ENCODE assay signal across 8 mouse cellular contexts in the genomic region with DNA sequence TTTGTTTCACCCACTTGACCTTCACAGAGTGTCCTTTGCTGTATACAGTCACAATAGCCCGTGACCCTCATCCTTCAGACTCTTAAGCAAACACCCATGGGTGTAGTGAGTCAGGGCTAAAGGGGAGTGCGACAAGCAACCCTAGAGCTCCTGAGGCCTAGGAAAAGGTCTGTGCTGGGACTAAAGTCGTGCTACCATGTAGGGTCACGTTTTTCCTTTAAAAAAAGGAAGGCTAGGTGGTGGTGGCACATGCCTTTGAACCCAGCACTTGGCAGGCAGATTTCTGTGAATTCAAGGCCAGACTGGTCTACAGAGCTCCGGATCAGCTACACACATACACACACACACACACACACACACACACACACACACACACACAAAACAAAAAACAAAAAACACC. TPM values are rescaled to one million over a fixed set of nuclear protein-coding genes. Genes with fewer than 3 reads are reported as not detected.
DNase-seq lines count a peak whose midpoint lies in the region; ATAC-seq and TF ChIP-seq lines count a peak whose summit lies in the region.

No protein-coding gene starts in this region.

- intact Hi-C loops in left cerebral cortex, postnatal 36 days (cut with DNase I): loop anchor here (5.0 kb wide), 1 partner anchor 364 kb away; the partner anchor contains the start of gene Map1s

- TF ChIP-seq CTCF in liver, adult 2 months (IDR thresholded peaks at IDR 0.05; ENCODE audit: low read depth, low read length): no peak

- 0 out of 2 replicates have a peak, but pooled peaks have one; percentile 1 for ATAC-seq in intestine, embryonic 16.5 days
- peak; percentile 1; the same call in 1 of the 2 replicates for ATAC-seq in neural tube, embryonic 14.5 days (ENCODE audit: low read depth)

- peaks cover 5% of the 10 kb centered on the region; the same call in 1 of the 2 replicates for H3K4me1 ChIP-seq in liver, adult 2 months (ENCODE audit: control insufficient read depth, insufficient read depth, low read length)
- H3K4me1 ChIP-seq in intestine, embryonic 16.5 days (ENCODE audit: control insufficient read depth, insufficient read depth, low read length): peaks cover 12% of the 10 kb centered on the region
- peaks cover 13% of the 10 kb centered on the region for H3K4me1 ChIP-seq in neural tube, embryonic 14.5 days (ENCODE audit: control insufficient read depth, insufficient read depth, low read length)

- peak overlapping the region; percentile 60; the same call in 1 of the 2 replicates for H3K4me3 ChIP-seq in liver, adult 2 months (ENCODE audit: insufficient read depth, low read depth, low read length)
- peak overlapping the region; percentile 79 for H3K4me3 ChIP-seq in intestine, embryonic 16.5 days (ENCODE audit: low read length)
- peak overlapping the region; percentile 77 for H3K4me3 ChIP-seq in neural tube, embryonic 14.5 days (ENCODE audit: low read depth, low read length)

- 29% methylated on average over 5 of the region's 5 CpGs for WGBS in liver, adult 2 months
- 14% methylated on average over 5 of the region's 5 CpGs for WGBS in intestine, embryonic 16.5 days
- WGBS in neural tube, embryonic 14.5 days: 29% methylated on average over 5 of the region's 5 CpGs

- no peaks in the 10 kb centered on the region for H3K36me3 ChIP-seq in liver, adult 2 months (ENCODE audit: control insufficient read depth, insufficient read depth, low read length)
- no peaks in the 10 kb centered on the region for H3K36me3 ChIP-seq in intestine, embryonic 16.5 days (ENCODE audit: control insufficient read depth, insufficient read depth, low read length)
- H3K36me3 ChIP-seq in neural tube, embryonic 14.5 days (ENCODE audit: control insufficient read depth, insufficient read depth, low read length): no peaks in the 10 kb centered on the region

- H3K27ac ChIP-seq in liver, adult 2 months (replicated peaks; ENCODE audit: insufficient read depth, low read depth, low read length): no peak overlapping the region
- peak overlapping the region; percentile 72 for H3K27ac ChIP-seq in intestine, embryonic 16.5 days (ENCODE audit: low read length)
- H3K27ac ChIP-seq in neural tube, embryonic 14.5 days (ENCODE audit: low read depth, low read length): no peak overlapping the region; the same call in 1 of the 2 replicates

- peaks cover 29% of the 10 kb centered on the region; the same call in 1 of the 2 replicates for H3K79me2 ChIP-seq in liver, adult 2 months (ENCODE audit: control insufficient read depth, insufficient read depth, low read length)

- H3K4me2 ChIP-seq in intestine, embryonic 16.5 days (ENCODE audit: low read depth, low read length): peak overlapping the region; percentile 79
- H3K4me2 ChIP-seq in neural tube, embryonic 14.5 days (ENCODE audit: low read depth, low read length): peak overlapping the region; percentile 46

- peak overlapping the region; percentile 46; the same call in 1 of the 2 replicates for H3K9ac ChIP-seq in liver, adult 2 months (ENCODE audit: low read depth, low read length)
- H3K9ac ChIP-seq in intestine, embryonic 16.5 days (ENCODE audit: low read depth, low read length): peak overlapping the region; percentile 72
- H3K9ac ChIP-seq in neural tube, embryonic 14.5 days (replicated peaks; ENCODE audit: low read depth, low read length): peak overlapping the region; percentile 63

- no peak for TF ChIP-seq POLR2A in liver, adult 2 months (IDR thresholded peaks at IDR 0.05; ENCODE audit: extremely low read depth, insufficient read depth, low read length)

- no peaks in the 10 kb centered on the region for H3K9me3 ChIP-seq in intestine, embryonic 16.5 days (ENCODE audit: control insufficient read depth, low read length)
- no peaks in the 10 kb centered on the region for H3K9me3 ChIP-seq in neural tube, embryonic 14.5 days (ENCODE audit: control insufficient read depth, low read length)

- DNase-seq in liver, adult 2 months (ENCODE audit: extremely low read depth, low read depth, low spot score): no peak
- DNase-seq in liver: no peak
- DNase-seq in c-Kit-positive CD71-positive TER-119-positive erythroid progenitor cells, embryonic 14.5 days (ENCODE audit: low spot score): peak; percentile 45
- no peak for DNase-seq in left cerebral cortex, postnatal 36 days (ENCODE audit: low spot score in 2 of 2)
- DNase-seq in layer of hippocampus, adult 11-12 months (ENCODE audit: low spot score): no peak
- DNase-seq in kidney, adult 9 months: no peak

- no peaks in the 10 kb centered on the region for H3K27me3 ChIP-seq in liver, adult 2 months (ENCODE audit: control insufficient read depth, insufficient read depth, low read length)
- no peaks in the 10 kb centered on the region for H3K27me3 ChIP-seq in intestine, embryonic 16.5 days (replicated peaks; ENCODE audit: control insufficient read depth, insufficient read depth, low read length)
- H3K27me3 ChIP-seq in neural tube, embryonic 14.5 days (ENCODE audit: control insufficient read depth, insufficient read depth, low read length): no peaks in the 10 kb centered on the region

RNA-seq across cellular contexts. Expression of gene Myo9b, which starts 0.9 kb away (rescaled TPM):
- 8.6 and 12.8 TPM in 2 replicates for total RNA-seq in liver, adult 2 months (2014; rRNA removed)
- 6.6 and 7.6 TPM in 2 replicates for polyA plus RNA-seq in liver, adult 2 months (2012; rRNA removed)
- 11.6 and 12.4 TPM in 2 replicates for polyA plus RNA-seq in intestine, embryonic 16.5 days (2015; fragmentation: Nextera tagmentation; extraction: Ambion mirVana)
- polyA plus RNA-seq in neural tube, embryonic 14.5 days (2014; fragmentation: Nextera tagmentation; extraction: Ambion mirVana): 16.0 and 16.4 TPM in 2 replicates
- 10 to 100 TPM; 24.3 to 39.4 TPM for total RNA-seq in left cerebral cortex, postnatal 36 days (2021)

RNA-seq across cellular contexts. Expression of gene Haus8, which starts 1.1 kb away (rescaled TPM):
- 4.0 and 5.8 TPM in 2 replicates for total RNA-seq in liver, adult 2 months (2014; rRNA removed)
- 2.1 and 2.8 TPM in 2 replicates for polyA plus RNA-seq in liver, adult 2 months (2012; rRNA removed)
- 43.6 and 48.4 TPM in 2 replicates for polyA plus RNA-seq in intestine, embryonic 16.5 days (2015; fragmentation: Nextera tagmentation; extraction: Ambion mirVana)
- 55.8 and 59.3 TPM in 2 replicates for polyA plus RNA-seq in neural tube, embryonic 14.5 days (2014; fragmentation: Nextera tagmentation; extraction: Ambion mirVana)
- 10 to 100 TPM; 12.3 to 15.8 TPM for total RNA-seq in left cerebral cortex, postnatal 36 days (2021)

Comparison
In these comparisons a context has a peak if more than half of its experiments do, and no peak if none do; other contexts are left out.
1. RNA of gene Haus8, which starts 1.1 kb away (polyA plus RNA-seq): 55.8 to 59.3 TPM in neural tube, embryonic 14.5 days and 43.6 to 48.4 TPM in intestine, embryonic 16.5 days; 2.1 to 2.8 TPM in liver, adult 2 months; every median in the first group is over 10 times any median in the second.
2. Peak in every context shown above with its lines, with median percentiles within 50 percentile points of each other: H3K4me3 ChIP-seq and H3K9ac ChIP-seq.